Mouse (Mus musculus): ENCODE data around the gene Mrps21. TPM values are rescaled to one million over a fixed set of nuclear protein-coding genes. Genes with fewer than 3 reads are reported as not detected.
"Not testable (repeated sequence)": the region's sequence is repeated elsewhere in the genome, so short reads cannot be mapped to it uniquely, and the experiment has no call there.

Gene Mrps21
- polyA plus RNA-seq, 1 experiment from 2014 or later: 354 TPM

- ChIA-PET CTCF (interaction anchor here (1.4 to 6.0 kb wide), 2 partner anchors 12 to 21 kb away, joined by 5 to 46 read pairs; partner anchors contain the start of gene Ciart), POLR2A (interaction anchor here (1.0 to 3.8 kb wide), 2 partner anchors 10 to 22 kb away, joined by 3 to 16 read pairs; partner anchors contain the start of genes Aph1a and Ciart)
- in situ Hi-C loops (cut with MboI; ENCODE audit: low pct_unique_long_range_greater_than_20kb): no loop called here
- H3K27me3 ChIP-seq: no peaks in the 10 kb centered on the region
- ATAC-seq: no peak
- no peak for DNase-seq (ENCODE audit: low read depth, low spot score)
- no peak for TF ChIP-seq CTCF (IDR thresholded peaks at IDR 0.05)
Measured at GRCm38 (mm10) chr3:95903753-95904502, 32.6 kb upstream of the Mrps21 start.

GRCm38 (mm10) chr3:95902643-95903042, 31.3 kb upstream of the Mrps21 start:
- H3K27me3 ChIP-seq: no peaks in the 10 kb centered on the region
- DNase-seq (ENCODE audit: low read depth, low spot score): no peak
- no peak for ATAC-seq
- ChIA-PET POLR2A (interaction anchor here (0.7 kb wide), 1 partner anchor 48 kb away, joined by 7 read pairs; no protein-coding TSS in a partner anchor), CTCF (interaction anchor here (1.4 to 6.0 kb wide), 2 partner anchors 14 to 20 kb away, joined by 5 to 46 read pairs; partner anchors contain the start of gene Ciart)
- in situ Hi-C loops (cut with MboI; ENCODE audit: low pct_unique_long_range_greater_than_20kb): no loop called here
- TF ChIP-seq CTCF (IDR thresholded peaks at IDR 0.05): no peak

GRCm38 (mm10) chr3:95902373-95902625, 31.0 kb upstream of the Mrps21 start:
- DNase-seq (ENCODE audit: low read depth, low spot score) (no peak), ATAC-seq (no peak)
- TF ChIP-seq CTCF (IDR thresholded peaks at IDR 0.05): no peak
- ChIA-PET CTCF (no interaction called here), POLR2A (no interaction called here)
- no peaks in the 10 kb centered on the region for H3K27me3 ChIP-seq
- in situ Hi-C loops (cut with MboI; ENCODE audit: low pct_unique_long_range_greater_than_20kb): no loop called here

GRCm38 (mm10) chr3:95901616-95902372, 30.5 kb upstream of the Mrps21 start:
- CTCF ChIA-PET: interaction anchor here (0.9 to 1.2 kb wide), 3 partner anchors 9 to 33 kb away, joined by 3 to 4 read pairs (median 4); no protein-coding TSS in a partner anchor
- ATAC-seq (no peak), DNase-seq (ENCODE audit: low read depth, low spot score) (no peak)
- POLR2A ChIA-PET: interaction anchor here (2.3 kb wide), 1 partner anchor 19 kb away, joined by 4 read pairs; the partner anchor contains the start of gene Ciart
- TF ChIP-seq CTCF (IDR thresholded peaks at IDR 0.05): no peak
- no peaks in the 10 kb centered on the region for H3K27me3 ChIP-seq
- in situ Hi-C loops (cut with MboI; ENCODE audit: low pct_unique_long_range_greater_than_20kb): no loop called here

GRCm38 (mm10) chr3:95899800-95900524, 28.6 kb upstream of the Mrps21 start:
- TF ChIP-seq CTCF (IDR thresholded peaks at IDR 0.05): no peak
- CTCF ChIA-PET: interaction anchor here (1.0 to 1.4 kb wide), 4 partner anchors 12 to 362 kb away, joined by 3 to 5 read pairs (median 4); partner anchors contain the start of gene Ciart
- in situ Hi-C loops (cut with MboI; ENCODE audit: low pct_unique_long_range_greater_than_20kb): no loop called here

GRCm38 (mm10) chr3:95895501-95895900, 24.2 kb upstream of the Mrps21 start:
- ATAC-seq; CTCF ChIA-PET; in situ Hi-C loops (cut with MboI; ENCODE audit: low pct_unique_long_range_greater_than_20kb); DNase-seq (ENCODE audit: low read depth, low spot score); H3K27me3 ChIP-seq: not testable (repeated sequence)
- POLR2A ChIA-PET: interaction anchor here (0.7 kb wide), 1 partner anchor 10 kb away, joined by 3 read pairs; no protein-coding TSS in a partner anchor

More at GRCm38 (mm10) chr3:95899800-95900524, 28.6 kb upstream of the Mrps21 start:
- POLR2A ChIA-PET: interaction anchor here (0.6 to 2.3 kb wide), 3 partner anchors 17 to 158 kb away, joined by 3 to 4 read pairs (median 4); partner anchors contain the start of genes Ciart and Vps45
- no peaks in the 10 kb centered on the region for H3K27me3 ChIP-seq
- DNase-seq (ENCODE audit: low read depth, low spot score): no peak
- no peak for ATAC-seq

- H3K27me3 ChIP-seq: no peaks in the 10 kb centered on the region
- peak; percentile 44 for ATAC-seq
- no peak for DNase-seq (ENCODE audit: low read depth, low spot score)
- POLR2A ChIA-PET: interaction anchor here (0.7 to 2.9 kb wide), 2 partner anchors 11 to 589 kb away, joined by 3 to 16 read pairs; partner anchors contain the start of gene Car14
- TF ChIP-seq CTCF (IDR thresholded peaks at IDR 0.05): no peak
- CTCF ChIA-PET: interaction anchor here (1.6 kb wide), 1 partner anchor 11 kb away, joined by 4 read pairs; no protein-coding TSS in a partner anchor
- in situ Hi-C loops (cut with MboI; ENCODE audit: low pct_unique_long_range_greater_than_20kb): no loop called here
Measured at GRCm38 (mm10) chr3:95894317-95895160, 23.2 kb upstream of the Mrps21 start.

- CTCF ChIA-PET: interaction anchor here (1.5 to 1.6 kb wide), 3 partner anchors 8 to 12 kb away, joined by 4 to 8 read pairs (median 4); no protein-coding TSS in a partner anchor
- POLR2A ChIA-PET: interaction anchor here (1.6 to 2.9 kb wide), 2 partner anchors 12 kb away, joined by 5 to 16 read pairs; partner anchors contain the start of genes Car14 and Ciart
- peak; percentile 91 for ATAC-seq
- H3K27me3 ChIP-seq; in situ Hi-C loops (cut with MboI; ENCODE audit: low pct_unique_long_range_greater_than_20kb): not testable (repeated sequence)
- DNase-seq (ENCODE audit: low read depth, low spot score): peak; percentile 96
Measured at GRCm38 (mm10) chr3:95893606-95894316, 22.4 kb upstream of the Mrps21 start, which contains the start of gene Aph1a. Aph1a (plus strand) TSS chr3:95893969.

All from Patski (cell line).